Mouse (Mus musculus) embryonic fibroblast, embryonic 13.5 days (primary cell): ENCODE results near the gene Dhx37. TPM values are rescaled to one million over a fixed set of nuclear protein-coding genes. Genes with fewer than 3 reads are reported as not detected.
"Not testable (repeated sequence)": the region's sequence is repeated elsewhere in the genome, so short reads cannot be mapped to it uniquely, and the experiment has no call there.

Source experiments
- H3K27ac ChIP-seq: 2 replicates; pipeline ENCODE4 v1.5.1; 2012; ENCODE audit warnings: low read length, control low read depth, inconsistent platforms; ENCODE audit not compliant: insufficient read depth
- H3K4me1 ChIP-seq: 2 replicates; pipeline ENCODE4 v1.6.1; 2011; ENCODE audit warnings: low read length; ENCODE audit not compliant: control insufficient read depth, insufficient read depth
- H3K4me3 ChIP-seq: 2 replicates; pipeline ENCODE4 v1.5.1; 2011; ENCODE audit warnings: mild to moderate bottlenecking, control low read depth, low read length; ENCODE audit not compliant: insufficient read depth
- CTCF ChIP-seq: IDR thresholded peaks from 2 replicates; pipeline ENCODE4 v1.5.1; 2011; ENCODE audit warnings: mild to moderate bottlenecking, control low read depth, low read length, moderate library complexity, borderline replicate concordance; ENCODE audit not compliant: insufficient read depth
- POLR2A ChIP-seq: IDR thresholded peaks from 2 replicates; pipeline ENCODE4 v1.6.1; 2011; ENCODE audit warnings: low read depth, mild to moderate bottlenecking, control low read depth, low read length, moderate library complexity
- polyA plus RNA-seq: library from polyadenylated mRNA; stranded (reverse); fragments of >200 nt; gene quantifications from 2 replicates; pipeline ENCODE4 v1.2.4, GENCODE M21; 2011; ENCODE audit warnings: low read depth; ENCODE audit not compliant: missing spikeins, insufficient read length

Gene Dhx37
- polyA plus RNA-seq, 1 experiment, result 18.6 TPM

GRCm38 (mm10) chr5:125391609-125392008, 42.3 kb downstream of the Dhx37 start:
- Histone ChIP-seq H3K4me3 (no peak overlapping the region), H3K27ac (peak overlapping the region; percentile 99), H3K4me1 (peaks cover 3% of the 10 kb centered on the region; the same call in 1 of the 2 replicates)
- no peak; the same call in 1 of the 2 replicates for TF ChIP-seq POLR2A
- no peak for TF ChIP-seq CTCF

GRCm38 (mm10) chr5:125390906-125391477, 42.9 kb downstream of the Dhx37 start:
- Histone ChIP-seq H3K4me1 (peaks cover 3% of the 10 kb centered on the region; the same call in 1 of the 2 replicates), H3K4me3 (no peak overlapping the region), H3K27ac (peak overlapping the region; percentile 99)
- TF ChIP-seq POLR2A (no peak), CTCF (no peak)

GRCm38 (mm10) chr5:125389579-125390441, 44.1 kb downstream of the Dhx37 start, which contains the start of gene Ubc:
Ubc (minus strand) TSS chr5:125390202.
- Histone ChIP-seq H3K4me3 (peak within 1 kb of the TSS; percentile 99), H3K27ac (peak within 1 kb of the TSS; percentile 99), H3K4me1 (peaks cover 3% of the 10 kb centered on the region; the same call in 1 of the 2 replicates)
- peak; percentile 99 for TF ChIP-seq POLR2A
- no peak for TF ChIP-seq CTCF

- H3K4me3 ChIP-seq, result peak within 1 kb of the TSS; percentile 99
- TF ChIP-seq POLR2A (peak; percentile 66; the same call in 1 of the 2 replicates), CTCF (no peak)
- H3K27ac ChIP-seq, result peak within 1 kb of the TSS; percentile 99
- H3K4me1 ChIP-seq, result peaks cover 3% of the 10 kb centered on the region; the same call in 1 of the 2 replicates
Observed at GRCm38 (mm10) chr5:125389131-125389578, 44.8 kb downstream of the Dhx37 start, which contains the start of gene Gm10382. Gm10382 (plus strand) TSS chr5:125389322.

- TF ChIP-seq POLR2A, result peak; percentile 60
- TF ChIP-seq CTCF, result no peak
- Histone ChIP-seq H3K27ac (peak overlapping the region; percentile 99), H3K4me3 (peak overlapping the region; percentile 99), H3K4me1 (peaks cover 3% of the 10 kb centered on the region; the same call in 1 of the 2 replicates)
Observed at GRCm38 (mm10) chr5:125388358-125389092, 45.4 kb downstream of the Dhx37 start.

- not testable (repeated sequence) for H3K27ac ChIP-seq, H3K4me1 ChIP-seq
- H3K4me3 ChIP-seq, result peak overlapping the region; percentile 23; the same call in 1 of the 2 replicates
Observed at GRCm38 (mm10) chr5:125387295-125387694, 46.6 kb downstream of the Dhx37 start.

- Histone ChIP-seq H3K4me1 (no peaks in the 10 kb centered on the region), H3K4me3 (peak overlapping the region; percentile 57), H3K27ac (no peak overlapping the region; the same call in 1 of the 2 replicates)
- no peak; the same call in 1 of the 2 replicates for TF ChIP-seq POLR2A
- no peak for TF ChIP-seq CTCF
Observed at GRCm38 (mm10) chr5:125385215-125385940, 48.5 kb downstream of the Dhx37 start.

- Histone ChIP-seq H3K4me1 (no peaks in the 10 kb centered on the region), H3K27ac (no peak overlapping the region; the same call in 1 of the 2 replicates), H3K4me3 (peak overlapping the region; percentile 57)
- TF ChIP-seq CTCF, result no peak
- TF ChIP-seq POLR2A, result peak; percentile 71
Observed at GRCm38 (mm10) chr5:125384512-125385214, 49.3 kb downstream of the Dhx37 start.
